Mouse (Mus musculus): ENCODE results near the gene Maco1.

DNA sequence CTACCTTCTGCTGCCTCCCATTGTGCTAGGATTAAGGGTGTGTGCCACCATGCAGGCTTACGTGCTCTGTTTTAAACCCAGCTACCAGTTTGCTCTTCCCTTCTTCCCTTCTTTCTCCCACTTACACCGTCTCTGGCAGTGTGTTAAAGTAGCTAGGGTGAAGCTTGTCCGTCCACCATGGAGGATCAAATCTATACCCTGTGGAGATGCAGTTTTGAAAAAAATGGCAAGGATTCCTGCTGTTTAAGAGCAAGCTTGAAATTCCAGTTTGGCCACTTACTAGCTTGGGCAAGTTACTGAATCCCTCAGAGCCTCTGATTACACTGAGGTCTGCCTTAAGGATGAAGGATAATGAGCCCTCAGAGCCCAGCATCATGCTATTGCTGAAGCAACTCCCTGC is 2.2 kb upstream of the Maco1 start:
- TF ChIP-seq CTCF (IDR thresholded peaks at IDR 0.05; ENCODE audit: borderline replicate concordance, insufficient read depth, low read depth, low read length) (no peak), POLR2A (IDR thresholded peaks at IDR 0.05; ENCODE audit: borderline replicate concordance, insufficient read depth, low read length) (no peak)

Measured in cerebellum, adult 2 months (tissue).